Mouse (Mus musculus) subcutaneous adipose tissue, adult 2 months (tissue): Measurements from ENCODE around the gene Slc22a26. TPM values are rescaled to one million over a fixed set of nuclear protein-coding genes. Genes with fewer than 3 reads are reported as not detected.

ENCODE experiments used
- polyA plus RNA-seq: library from polyadenylated mRNA; depleted of rRNA; stranded (reverse); fragments of >200 nt; gene quantifications from 2 replicates; pipeline ENCODE4 v1.2.3, GENCODE M21; 2012; ENCODE audit warnings: low replicate concordance; rRNA removed

The Slc22a26 gene
- not detected in 2 replicates for polyA plus RNA-seq

GRCm38 (mm10) chr19:7802571-7802970, at the start of gene Slc22a26:
TSS of gene Slc22a26 (minus strand) at chr19:7802667.

Other genes starting within 250 kb of the Slc22a26 start
- gene Pla2g16, start 245.2 kb downstream of the Slc22a26 start, polyA plus RNA-seq = 90.9 and 381 TPM in 2 replicates
- gene Lgals12, start 195.5 kb downstream of the Slc22a26 start, polyA plus RNA-seq = 57.4 and 110 TPM in 2 replicates
- gene Hrasls5, start 190.1 kb downstream of the Slc22a26 start, polyA plus RNA-seq = 0.24 and 0.56 TPM in 2 replicates
- gene Slc22a19, start 91.4 kb downstream of the Slc22a26 start, polyA plus RNA-seq = not detected in 2 replicates
- gene Slc22a27, start 163.4 kb upstream of the Slc22a26 start, polyA plus RNA-seq = not detected in 2 replicates